Mouse (Mus musculus) megakaryocyte, embryonic 14.5 days (primary cell): ENCODE data around the gene Plekhh2.

Experiments used
- FLI1 ChIP-seq: IDR thresholded peaks from 2 replicates; pipeline ENCODE4 v1.6.1; 2012; ENCODE audit warnings: low read length, inconsistent platforms, mixed read lengths
- GATA1 ChIP-seq: IDR thresholded peaks from 3 replicates; pipeline ENCODE4 v1.6.1; 2012; ENCODE audit warnings: mixed read lengths, low read length, inconsistent platforms, borderline replicate concordance

GRCm38 (mm10) chr17:84637971-84638370 is 126.3 kb downstream of the Plekhh2 start:
- TF ChIP-seq GATA1 (no peak), FLI1 (no peak)
